Mouse (Mus musculus) forebrain, postnatal 0 days (tissue): ENCODE data around the gene 1700023F06Rik. TPM values are rescaled to one million over a fixed set of nuclear protein-coding genes. Genes with fewer than 3 reads are reported as not detected.

Source experiments
- ATAC-seq: fragments of 200-750 bp; cut with Nextera tagmentation; 2 replicates; pipeline ENCODE4 v1.8.0; 2017; ENCODE audit warnings: mild to moderate bottlenecking, moderate library complexity
- DNase-seq: peaks from one replicate; pipeline ENCODE4 v3.0.0-alpha.2; 2015
- H3K27ac ChIP-seq: fragments of 300-500 bp; sonication (generic); 2 replicates; pipeline ENCODE4 v1.5.1; 2014; ENCODE audit warnings: low read depth, mild to moderate bottlenecking, antibody characterized with exemption, low read length, moderate library complexity, mixed read lengths
- H3K27me3 ChIP-seq: fragments of 300-500 bp; sonication (generic); 2 replicates; pipeline ENCODE4 v1.6.1; 2014; ENCODE audit warnings: mild to moderate bottlenecking, low read length, mixed read lengths; ENCODE audit not compliant: insufficient read depth
- H3K36me3 ChIP-seq: fragments of 300-500 bp; sonication (generic); 2 replicates; pipeline ENCODE4 v1.6.1; 2014; ENCODE audit warnings: mild to moderate bottlenecking, moderate library complexity; ENCODE audit not compliant: insufficient read depth
- H3K4me1 ChIP-seq: fragments of 300-500 bp; sonication (generic); 2 replicates; pipeline ENCODE4 v1.6.1; 2014; ENCODE audit warnings: antibody characterized with exemption; ENCODE audit not compliant: insufficient read depth
- H3K4me2 ChIP-seq: fragments of 300-500 bp; sonication (generic); 2 replicates; pipeline ENCODE4 v1.6.1; 2014; ENCODE audit warnings: low read depth, mild to moderate bottlenecking, moderate library complexity
- H3K4me3 ChIP-seq: fragments of 300-500 bp; sonication (generic); 2 replicates; pipeline ENCODE4 v1.5.1; 2014; ENCODE audit warnings: low read depth, low read length, mixed read lengths
- H3K9ac ChIP-seq: fragments of 300-500 bp; sonication (generic); 2 replicates; pipeline ENCODE4 v1.6.1; 2014; ENCODE audit warnings: mild to moderate bottlenecking
- H3K9me3 ChIP-seq: fragments of 300-500 bp; sonication (generic); 2 replicates; pipeline ENCODE4 v1.6.1; 2016; ENCODE audit warnings: low read length
- CTCF ChIP-seq: sonication (generic); IDR thresholded peaks from 2 replicates; pipeline ENCODE4 v1.5.1; 2016; ENCODE audit warnings: antibody characterized with exemption, control low read depth, low read depth
- WGBS: fragments of 180-500 bp; shearing (Covaris S2); extraction: QIAGEN DNeasy Blood & Tissue Kit; methylation state at CpG from one replicate; pipeline ENCODE4 v1.1.7; 2014; 5-methylcytosine and 5-hydroxymethylcytosine counted together
- polyA plus RNA-seq: library from polyadenylated mRNA; unstranded; fragments of >200 nt; fragmentation: Nextera tagmentation; extraction: Ambion mirVana; gene quantifications from 2 replicates; pipeline ENCODE4 v1.2.1, GENCODE M21; 2015
- total RNA-seq: library from RNA; depleted of rRNA; stranded (reverse); fragments of >200 nt; gene quantifications from 2 replicates; pipeline ENCODE4 v1.2.3, GENCODE M21; 2014

The 1700023F06Rik gene
- total and polyA plus RNA-seq, 2 experiments from 2014 or later = 0.71 to 3.1 TPM

DNA sequence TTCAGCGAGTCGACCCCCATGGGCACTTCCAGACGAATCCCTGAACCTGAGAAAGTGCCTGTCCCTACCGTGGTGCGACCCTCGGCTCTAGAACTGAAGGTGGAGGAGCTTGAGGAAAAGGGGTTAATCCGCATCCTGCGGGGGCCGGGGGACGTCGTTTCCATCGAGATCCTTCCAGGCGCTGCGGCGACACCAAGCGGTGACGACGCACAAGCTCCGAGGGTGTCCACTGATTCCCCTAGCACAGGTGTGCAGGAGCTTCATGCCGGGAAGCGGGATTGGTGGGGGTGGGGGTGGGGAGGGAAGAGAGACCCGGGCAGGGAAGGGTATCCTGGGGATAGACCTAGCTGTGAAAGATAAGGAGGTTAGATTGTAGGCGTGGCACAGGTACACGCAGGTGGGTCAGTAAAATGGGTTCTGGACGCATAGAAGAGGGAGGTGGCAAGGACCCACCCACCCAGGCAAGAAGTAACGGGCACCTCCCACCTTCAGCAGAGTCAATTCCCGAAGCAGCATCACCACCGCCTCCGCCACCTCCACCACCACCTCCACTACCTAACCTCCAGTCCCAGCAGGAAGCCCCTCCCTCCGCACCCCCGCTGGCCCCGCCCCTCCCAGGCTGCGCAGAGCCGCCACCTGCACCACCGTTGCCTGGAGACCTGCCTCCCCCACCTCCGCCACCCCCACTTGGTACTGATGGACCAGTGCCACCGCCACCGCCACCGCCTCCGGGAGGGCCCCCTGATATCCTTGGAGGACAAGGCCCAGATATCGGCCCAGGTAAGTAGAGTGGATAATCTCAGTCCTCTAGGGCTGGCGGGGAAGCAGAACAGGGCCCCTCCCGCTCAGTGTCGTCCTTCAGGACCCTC lies 15.2 kb downstream of the 1700023F06Rik start:
- Histone ChIP-seq H3K9me3 (no peaks in the 10 kb centered on the region), H3K4me1 (peaks cover 6% of the 10 kb centered on the region; the same call in 1 of the 2 replicates), H3K27me3 (peaks cover 31% of the 10 kb centered on the region), H3K4me2 (peak overlapping the region; percentile 68), H3K27ac (no peak overlapping the region), H3K36me3 (peaks cover 31% of the 10 kb centered on the region), H3K4me3 (peak overlapping the region; percentile 33), H3K9ac (peak overlapping the region; percentile 46)
- DNase-seq = peak; percentile 80
- 6% methylated on average over 42 of the region's 44 CpGs for WGBS
- peak; percentile 81 for ATAC-seq
- TF ChIP-seq CTCF = peak; percentile 77

GRCm38 (mm10) chr11:103192230-103192955 lies 16.0 kb downstream of the 1700023F06Rik start:
- peak; percentile 22 for DNase-seq
- 16% methylated on average over 28 of the region's 28 CpGs for WGBS
- peak overlapping the region; percentile 46 for H3K9ac ChIP-seq

DNA sequence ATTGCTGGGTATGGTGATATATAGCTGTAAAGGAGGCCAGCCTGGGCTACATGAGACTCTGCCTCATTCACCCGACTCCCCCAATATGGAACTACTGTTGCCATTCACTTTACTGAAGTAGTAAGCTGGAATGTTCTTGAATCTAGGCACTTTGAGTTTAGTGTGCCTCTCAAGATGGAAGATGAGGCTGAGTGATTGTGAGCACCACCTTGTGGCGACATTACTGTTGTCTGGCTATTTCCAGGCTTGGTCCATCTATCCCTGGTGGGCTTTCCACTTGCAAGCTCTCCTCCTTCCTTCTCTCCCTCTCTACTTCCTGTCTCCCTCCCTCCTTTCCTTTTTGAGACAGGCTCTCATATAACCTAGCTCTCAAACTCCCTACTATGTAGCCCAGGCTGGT lies 23.5 kb downstream of the 1700023F06Rik start:
- no peak overlapping the region for H3K4me2 ChIP-seq
- H3K4me3 ChIP-seq = no peak overlapping the region
- no peak overlapping the region for H3K27ac ChIP-seq
- 40% methylated on average over 2 of the region's 2 CpGs for WGBS
- no peak overlapping the region for H3K9ac ChIP-seq
- ATAC-seq = 0 out of 2 replicates have a peak, but pooled peaks have one; percentile 34
- H3K36me3 ChIP-seq = peaks cover 13% of the 10 kb centered on the region
- no peaks in the 10 kb centered on the region for H3K9me3 ChIP-seq
- peak; percentile 62 for DNase-seq
- H3K27me3 ChIP-seq = no peaks in the 10 kb centered on the region; the same call in 1 of the 2 replicates
- peak; percentile 78 for TF ChIP-seq CTCF
- no peaks in the 10 kb centered on the region for H3K4me1 ChIP-seq

More at GRCm38 (mm10) chr11:103192230-103192955, 16.0 kb downstream of the 1700023F06Rik start:
- ATAC-seq = peak; percentile 26
- H3K27me3 ChIP-seq = peaks cover 27% of the 10 kb centered on the region
- TF ChIP-seq CTCF = no peak
- no peaks in the 10 kb centered on the region for H3K9me3 ChIP-seq
- H3K4me3 ChIP-seq = peak overlapping the region; percentile 33
- H3K36me3 ChIP-seq = peaks cover 30% of the 10 kb centered on the region
- H3K4me2 ChIP-seq = peak overlapping the region; percentile 68
- H3K27ac ChIP-seq = no peak overlapping the region
- peaks cover 6% of the 10 kb centered on the region; the same call in 1 of the 2 replicates for H3K4me1 ChIP-seq

DNA sequence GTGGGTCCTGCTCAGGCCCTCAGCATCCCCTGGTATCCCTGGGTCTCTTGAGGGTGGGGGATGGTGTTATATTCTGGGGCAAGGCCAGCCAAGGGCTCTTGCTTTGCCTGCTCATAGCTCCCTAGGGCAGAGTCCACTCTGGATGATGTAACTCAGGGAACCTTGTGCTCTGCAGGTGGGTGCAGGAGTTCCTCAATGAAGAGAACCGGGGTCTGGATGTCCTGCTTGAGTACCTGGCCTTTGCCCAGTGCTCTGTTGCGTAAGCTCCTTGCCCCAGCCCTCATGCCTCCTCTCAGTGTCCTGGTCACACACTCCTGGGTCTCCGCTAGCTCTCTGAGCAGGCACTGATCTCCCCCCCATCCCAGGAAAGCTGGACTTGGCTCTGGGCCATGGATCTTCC lies 26.4 kb downstream of the 1700023F06Rik start:
- H3K36me3 ChIP-seq = peaks cover 8% of the 10 kb centered on the region
- ATAC-seq = no peak
- TF ChIP-seq CTCF = no peak
- no peak overlapping the region for H3K4me3 ChIP-seq
- H3K4me2 ChIP-seq = no peak overlapping the region
- H3K27ac ChIP-seq = no peak overlapping the region
- no peaks in the 10 kb centered on the region for H3K27me3 ChIP-seq
- DNase-seq = no peak
- H3K4me1 ChIP-seq = no peaks in the 10 kb centered on the region
- H3K9me3 ChIP-seq = no peaks in the 10 kb centered on the region
- 76% methylated on average over 3 of the region's 3 CpGs for WGBS
- H3K9ac ChIP-seq = no peak overlapping the region

GRCm38 (mm10) chr11:103181349-103181748 lies 27.0 kb downstream of the 1700023F06Rik start:
- Histone ChIP-seq H3K36me3 (peaks cover 8% of the 10 kb centered on the region), H3K9me3 (no peaks in the 10 kb centered on the region), H3K4me2 (no peak overlapping the region), H3K4me1 (no peaks in the 10 kb centered on the region), H3K27me3 (no peaks in the 10 kb centered on the region), H3K27ac (no peak overlapping the region), H3K9ac (no peak overlapping the region), H3K4me3 (no peak overlapping the region)
- no peak for ATAC-seq
- no peak for DNase-seq
- WGBS = 78% methylated on average over 9 of the region's 9 CpGs
- TF ChIP-seq CTCF = no peak

GRCm38 (mm10) chr11:103180426-103180825 lies 27.9 kb downstream of the 1700023F06Rik start:
- Histone ChIP-seq H3K27ac (no peak overlapping the region), H3K9ac (no peak overlapping the region), H3K27me3 (no peaks in the 10 kb centered on the region), H3K4me1 (no peaks in the 10 kb centered on the region), H3K9me3 (no peaks in the 10 kb centered on the region), H3K4me2 (no peak overlapping the region), H3K36me3 (peaks cover 8% of the 10 kb centered on the region), H3K4me3 (no peak overlapping the region)
- 58% methylated on average over 1 of the region's 1 CpGs for WGBS
- no peak for DNase-seq
- no peak for ATAC-seq
- no peak for TF ChIP-seq CTCF
